Mouse (Mus musculus) intestine, embryonic 14.5 days (tissue): Measurements from ENCODE around the gene Iqschfp. TPM values are rescaled to one million over a fixed set of nuclear protein-coding genes. Genes with fewer than 3 reads are reported as not detected.

Experiments
- ATAC-seq: fragments of 200-750 bp; cut with Nextera tagmentation; replicated peaks from 2 replicates; pipeline ENCODE4 v1.8.0; 2017; ENCODE audit warnings: low read depth, moderate number of reproducible peaks, moderate TSS enrichment, moderate library complexity; ENCODE audit not compliant: low FRiP score, low TSS enrichment
- DNase-seq: peaks from one replicate; pipeline ENCODE4 v3.0.0-alpha.2; 2018; ENCODE audit warnings: low spot score
- H3K27ac ChIP-seq: fragments of 300-500 bp; sonication (generic); 2 replicates; pipeline ENCODE4 v1.5.1; 2014; ENCODE audit warnings: low read depth, mild to moderate bottlenecking, control low read depth
- H3K27me3 ChIP-seq: fragments of 300-500 bp; sonication (generic); replicated peaks from 2 replicates; pipeline ENCODE4 v1.6.1; 2014; ENCODE audit warnings: low read length, control low read depth; ENCODE audit not compliant: control insufficient read depth, insufficient read depth
- H3K36me3 ChIP-seq: fragments of 300-500 bp; sonication (generic); 2 replicates; pipeline ENCODE4 v1.6.1; 2014; ENCODE audit warnings: low read length, control low read depth; ENCODE audit not compliant: control insufficient read depth, insufficient read depth
- H3K4me1 ChIP-seq: fragments of 300-500 bp; sonication (generic); replicated peaks from 2 replicates; pipeline ENCODE4 v1.6.1; 2014; ENCODE audit warnings: low read length, control low read depth, mixed read lengths; ENCODE audit not compliant: control insufficient read depth, insufficient read depth
- H3K4me2 ChIP-seq: fragments of 300-500 bp; sonication (generic); 2 replicates; pipeline ENCODE4 v1.6.1; 2014; ENCODE audit warnings: low read length
- H3K4me3 ChIP-seq: fragments of 300-500 bp; sonication (generic); 2 replicates; pipeline ENCODE4 v1.5.1; 2014; ENCODE audit warnings: low read depth, low read length, control low read depth, mixed read lengths
- H3K9ac ChIP-seq: fragments of 300-500 bp; sonication (generic); 2 replicates; pipeline ENCODE4 v1.6.1; 2014; ENCODE audit warnings: mild to moderate bottlenecking, low read length
- H3K9me3 ChIP-seq: fragments of 300-500 bp; sonication (generic); 2 replicates; pipeline ENCODE4 v1.6.1; 2016; ENCODE audit warnings: low read length, control low read depth; ENCODE audit not compliant: control insufficient read depth
- WGBS: fragments of 180-500 bp; shearing (Covaris S2); extraction: QIAGEN DNeasy Blood & Tissue Kit; methylation state at CpG from one replicate; pipeline ENCODE4 v1.1.7; 2014; 5-methylcytosine and 5-hydroxymethylcytosine counted together
- polyA plus RNA-seq: library from polyadenylated mRNA; unstranded; fragments of >200 nt; fragmentation: Nextera tagmentation; extraction: Ambion mirVana; gene quantifications from 2 replicates; pipeline ENCODE4 v1.2.1, GENCODE M21; 2014

The Iqschfp gene
- polyA plus RNA-seq, 1 experiment from 2014 or later: not detected

DNA sequence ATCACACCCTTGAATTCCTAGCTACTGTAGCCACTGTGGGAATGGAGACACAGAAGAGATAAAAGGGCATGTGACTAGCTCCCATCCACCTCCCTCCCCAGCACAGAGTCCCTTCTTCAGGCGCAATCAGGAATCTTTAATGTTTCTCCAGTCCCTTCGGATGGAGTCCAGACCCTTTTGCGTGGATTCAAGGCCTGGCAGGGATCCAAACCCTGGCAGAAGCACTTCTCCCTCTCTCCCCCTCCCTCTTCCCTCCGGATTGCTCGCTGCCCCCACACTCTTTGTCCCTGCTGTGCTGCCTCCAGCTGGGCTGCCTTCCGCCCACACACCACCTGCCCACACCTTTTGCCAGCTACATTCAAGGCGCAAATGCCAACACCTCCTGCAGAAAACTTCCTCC lies 684.4 kb downstream of the Iqschfp start:
- Histone ChIP-seq H3K27ac (peak overlapping the region; percentile 38), H3K4me3 (no peak overlapping the region), H3K27me3 (no peaks in the 10 kb centered on the region), H3K36me3 (no peaks in the 10 kb centered on the region), H3K4me1 (peaks cover 26% of the 10 kb centered on the region), H3K4me2 (peak overlapping the region; percentile 23), H3K9ac (no peak overlapping the region), H3K9me3 (no peaks in the 10 kb centered on the region)
- peak; percentile 51; the same call in 1 of the 2 replicates for ATAC-seq
- WGBS: 11% methylated on average over 7 of the region's 7 CpGs
- peak; percentile 63 for DNase-seq

GRCm38 (mm10) chr3:68576948-68577347 lies 684.9 kb downstream of the Iqschfp start:
- Histone ChIP-seq H3K9ac (no peak overlapping the region), H3K36me3 (no peaks in the 10 kb centered on the region), H3K4me1 (peaks cover 25% of the 10 kb centered on the region), H3K27ac (peak overlapping the region; percentile 38), H3K4me2 (peak overlapping the region; percentile 23; the same call in 1 of the 2 replicates), H3K4me3 (no peak overlapping the region), H3K27me3 (no peaks in the 10 kb centered on the region), H3K9me3 (no peaks in the 10 kb centered on the region)
- WGBS: 54% methylated on average over 5 of the region's 5 CpGs
- DNase-seq: no peak
- ATAC-seq: no peak

GRCm38 (mm10) chr3:68581591-68581990 lies 689.6 kb downstream of the Iqschfp start:
- WGBS: 67% methylated on average over 13 of the region's 13 CpGs
- DNase-seq: no peak
- ATAC-seq: no peak

GRCm38 (mm10) chr3:68582103-68582740 lies 690.2 kb downstream of the Iqschfp start:
- Histone ChIP-seq H3K4me1 (peaks cover 38% of the 10 kb centered on the region), H3K9me3 (no peaks in the 10 kb centered on the region), H3K4me2 (peak overlapping the region; percentile 32), H3K9ac (no peak overlapping the region), H3K27me3 (no peaks in the 10 kb centered on the region), H3K36me3 (no peaks in the 10 kb centered on the region), H3K27ac (0 out of 2 replicates have a peak overlapping the region, but pooled peaks have one; percentile 83), H3K4me3 (no peak overlapping the region)
- WGBS: 74% methylated on average over 12 of the region's 12 CpGs
- DNase-seq: no peak
- ATAC-seq: no peak

More at GRCm38 (mm10) chr3:68581591-68581990, 689.6 kb downstream of the Iqschfp start:
- peaks cover 37% of the 10 kb centered on the region for H3K4me1 ChIP-seq
- H3K9ac ChIP-seq: no peak overlapping the region
- no peaks in the 10 kb centered on the region for H3K36me3 ChIP-seq
- H3K4me3 ChIP-seq: no peak overlapping the region
- no peaks in the 10 kb centered on the region for H3K27me3 ChIP-seq
- no peaks in the 10 kb centered on the region for H3K9me3 ChIP-seq
- no peak overlapping the region for H3K4me2 ChIP-seq
- no peak overlapping the region for H3K27ac ChIP-seq

GRCm38 (mm10) chr3:68583031-68583693 lies 691.1 kb downstream of the Iqschfp start:
- H3K27me3 ChIP-seq: no peaks in the 10 kb centered on the region
- 0 out of 2 replicates have a peak overlapping the region, but pooled peaks have one; percentile 2 for H3K9ac ChIP-seq
- 15% methylated on average over 14 of the region's 14 CpGs for WGBS
- H3K4me1 ChIP-seq: peaks cover 40% of the 10 kb centered on the region
- ATAC-seq: no peak
- H3K27ac ChIP-seq: peak overlapping the region; percentile 83
- DNase-seq: peak; percentile 64
- H3K4me2 ChIP-seq: peak overlapping the region; percentile 32
- H3K36me3 ChIP-seq: no peaks in the 10 kb centered on the region
- H3K4me3 ChIP-seq: 0 out of 2 replicates have a peak overlapping the region, but pooled peaks have one; percentile 1
- no peaks in the 10 kb centered on the region for H3K9me3 ChIP-seq

DNA sequence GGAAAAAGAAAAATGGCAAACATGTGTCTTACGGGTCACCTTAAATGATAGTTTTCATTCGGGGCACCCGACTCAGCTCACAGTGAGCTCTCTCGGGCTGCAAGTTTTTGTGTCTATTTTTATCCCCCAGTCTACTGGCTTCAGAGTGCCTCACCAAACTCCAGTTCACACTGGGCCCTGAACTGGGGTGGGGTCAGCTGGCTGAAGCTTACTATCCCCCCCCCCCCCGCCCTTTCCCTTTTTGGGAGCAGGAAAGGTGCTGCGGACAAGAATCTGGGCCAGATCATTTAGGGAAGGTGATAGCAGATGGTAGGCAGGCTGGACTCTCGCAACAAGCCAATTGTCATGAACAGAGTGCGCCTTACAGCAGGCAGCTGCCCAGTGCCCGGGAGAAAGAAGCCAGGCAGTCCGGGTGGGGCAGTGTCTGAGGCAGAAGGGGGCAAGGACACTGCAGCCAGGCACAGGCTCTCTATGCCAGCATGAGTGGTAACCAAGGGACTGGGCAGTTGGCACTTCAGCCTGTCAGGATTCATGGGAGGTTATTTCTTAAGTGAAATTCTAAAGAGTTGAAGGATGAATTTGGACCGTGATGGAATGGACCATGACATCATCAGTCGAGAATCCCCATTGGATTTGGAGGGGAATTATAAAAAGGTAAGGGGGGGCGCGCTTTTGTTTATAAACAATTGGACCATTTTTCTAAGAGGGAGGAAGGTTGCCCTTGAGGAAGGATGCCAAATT lies 691.9 kb downstream of the Iqschfp start:
- DNase-seq (no peak), ATAC-seq (no peak)
- Histone ChIP-seq H3K36me3 (no peaks in the 10 kb centered on the region), H3K4me1 (peaks cover 40% of the 10 kb centered on the region), H3K27me3 (no peaks in the 10 kb centered on the region), H3K4me3 (no peak overlapping the region), H3K4me2 (peak overlapping the region; percentile 32), H3K9me3 (no peaks in the 10 kb centered on the region), H3K9ac (no peak overlapping the region), H3K27ac (peak overlapping the region; percentile 83)
- WGBS: 50% methylated on average over 14 of the region's 14 CpGs

DNA sequence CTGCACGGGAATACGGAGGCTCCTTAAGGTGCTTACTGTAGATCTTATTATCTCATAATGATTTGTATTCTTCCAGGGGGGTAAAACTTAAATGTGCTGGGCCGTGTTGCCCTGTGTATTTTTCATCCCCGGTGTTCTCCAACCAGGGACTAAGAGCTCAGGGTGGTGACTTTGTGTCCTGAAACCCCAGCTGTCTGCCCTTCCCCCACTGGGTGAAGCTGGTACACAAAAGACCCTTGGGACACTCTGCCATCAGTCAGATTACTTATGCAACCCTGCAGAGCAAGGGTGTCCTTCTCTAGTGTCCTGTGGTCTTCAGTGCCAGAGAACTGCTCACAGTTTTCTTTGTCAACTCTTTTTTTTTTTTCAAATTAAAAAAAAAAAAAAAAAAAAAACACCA lies 693.2 kb downstream of the Iqschfp start:
- WGBS: 80% methylated on average over 4 of the region's 4 CpGs
- ATAC-seq (no peak), DNase-seq (no peak)
- no peak overlapping the region for H3K4me2 ChIP-seq
- H3K4me3 ChIP-seq: no peak overlapping the region
- H3K9ac ChIP-seq: no peak overlapping the region
- H3K27ac ChIP-seq: no peak overlapping the region
- peaks cover 41% of the 10 kb centered on the region for H3K4me1 ChIP-seq
- H3K36me3 ChIP-seq: no peaks in the 10 kb centered on the region
- H3K27me3 ChIP-seq: no peaks in the 10 kb centered on the region
- H3K9me3 ChIP-seq: no peaks in the 10 kb centered on the region

GRCm38 (mm10) chr3:68586646-68587064 lies 694.6 kb downstream of the Iqschfp start:
- ATAC-seq: no peak
- DNase-seq: no peak
- no peak overlapping the region for H3K4me3 ChIP-seq
- 24% methylated on average over 9 of the region's 9 CpGs for WGBS
- no peaks in the 10 kb centered on the region for H3K27me3 ChIP-seq
- H3K27ac ChIP-seq: no peak overlapping the region; the same call in 1 of the 2 replicates
- no peaks in the 10 kb centered on the region for H3K9me3 ChIP-seq
- peak overlapping the region; percentile 13; the same call in 1 of the 2 replicates for H3K4me2 ChIP-seq
- H3K4me1 ChIP-seq: peaks cover 51% of the 10 kb centered on the region
- H3K9ac ChIP-seq: no peak overlapping the region
- H3K36me3 ChIP-seq: no peaks in the 10 kb centered on the region
